Mouse (Mus musculus): ENCODE measurements at regions not wholly inside any gene's neighbourhood (a gene's known extent, or its start where the extent isn't known, plus 50 kb on each side); places are given as distances from the start of the nearest gene placed in this dataset.

DNA sequence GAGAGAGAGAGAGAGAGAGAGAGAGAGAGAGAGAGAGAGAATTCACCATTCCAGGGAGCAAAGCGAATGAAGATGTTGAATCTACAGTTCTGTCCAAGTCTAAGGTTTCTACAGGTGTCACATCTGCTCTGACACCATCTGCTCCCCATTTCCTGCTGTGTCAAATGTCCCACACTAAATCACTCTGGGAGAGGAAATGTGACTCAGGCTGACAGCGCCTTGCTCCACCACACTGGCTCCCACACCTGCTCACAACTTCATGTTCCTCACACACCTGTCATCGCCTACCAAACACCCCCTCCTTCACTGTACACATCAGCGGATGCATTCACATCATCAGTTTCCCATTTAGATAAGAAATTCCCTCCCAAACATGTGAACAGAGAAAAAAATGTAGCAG, 366.3 kb downstream of the Synb start:
- TF ChIP-seq POLR2A (IDR thresholded peaks at IDR 0.05; ENCODE audit: borderline replicate concordance, extremely low read depth, low read depth, low read length) (no peak), CTCF (IDR thresholded peaks at IDR 0.05; ENCODE audit: insufficient read depth, low read length) (no peak)
